8 mouse cellular contexts compared by ENCODE assay signal in genomic region chr19:7417911-7418849, GRCm38 (mm10). TPM values are rescaled to one million over a fixed set of nuclear protein-coding genes. Genes with fewer than 3 reads are reported as not detected.
DNase-seq lines count a peak whose midpoint lies in the region; ATAC-seq and TF ChIP-seq lines count a peak whose summit lies in the region.

No protein-coding gene starts in this region.

- H3K9ac ChIP-seq in forebrain, embryonic 14.5 days (ENCODE audit: low read length), result peak overlapping the region; percentile 99

- TF ChIP-seq CTCF in G1E (IDR thresholded peaks at IDR 0.05; ENCODE audit: low read depth, low read length), result peak; percentile 62; the same call in 1 of the 2 replicates

- intact Hi-C loops in heart, postnatal 14 days (cut with DNase I), result loop anchor here (2.0 to 5.0 kb wide), 5 partner anchors 36 to 181 kb away; partner anchors contain the start of gene Spindoc

- peak overlapping the region; percentile 93 for H3K4me2 ChIP-seq in forebrain, embryonic 14.5 days (ENCODE audit: low read length)

- peak; percentile 79 for DNase-seq in G1E (ENCODE audit: low spot score)
- DNase-seq in cerebellum, adult 11 months, result peak; percentile 75
- peak; percentile 92 for DNase-seq in forebrain, embryonic 14.5 days (ENCODE audit: low spot score)
- peak; percentile 95 for DNase-seq in heart, postnatal 14 days
- peak; percentile 55 for DNase-seq in layer of hippocampus, adult 9-11 months
- peak; percentile 90 for DNase-seq in lung, postnatal 10 days
- DNase-seq in ovary, postnatal 10 days (ENCODE audit: low spot score), result peak; percentile 56
- peak; percentile 87 for DNase-seq in thymus, postnatal 0 days (ENCODE audit: low spot score)

- H3K4me1 ChIP-seq in G1E (ENCODE audit: insufficient read depth, low read depth, low read length), result peaks cover 36% of the 10 kb centered on the region
- H3K4me1 ChIP-seq in forebrain, embryonic 14.5 days (ENCODE audit: control insufficient read depth, insufficient read depth, low read length), result peaks cover 49% of the 10 kb centered on the region

- H3K27ac ChIP-seq in forebrain, embryonic 14.5 days (ENCODE audit: low read depth, low read length), result peak overlapping the region; percentile 99

- peaks cover 40% of the 10 kb centered on the region for H3K27me3 ChIP-seq in G1E (ENCODE audit: insufficient read depth, low read length)
- no peaks in the 10 kb centered on the region for H3K27me3 ChIP-seq in forebrain, embryonic 14.5 days (replicated peaks; ENCODE audit: control insufficient read depth, insufficient read depth, low read length)

- H3K9me3 ChIP-seq in G1E (replicated peaks), result peaks cover 10% of the 10 kb centered on the region
- H3K9me3 ChIP-seq in forebrain, embryonic 14.5 days (replicated peaks; ENCODE audit: control insufficient read depth, low read length), result no peaks in the 10 kb centered on the region

- under 1% methylated on average over 42 of the region's 59 CpGs for WGBS in forebrain, embryonic 14.5 days

- ATAC-seq in G1E (ENCODE audit: extremely low read depth, insufficient number of reproducible peaks, low FRiP score, poor library complexity, severe bottlenecking), result no peak
- ATAC-seq in forebrain, embryonic 14.5 days, result peak; percentile 71

- H3K36me3 ChIP-seq in G1E (replicated peaks), result peaks cover 40% of the 10 kb centered on the region
- H3K36me3 ChIP-seq in forebrain, embryonic 14.5 days (ENCODE audit: control insufficient read depth, insufficient read depth, low read length), result peaks cover 32% of the 10 kb centered on the region

- peak overlapping the region; percentile 77 for H3K4me3 ChIP-seq in G1E (ENCODE audit: low read depth, low read length)
- peak overlapping the region; percentile 83 for H3K4me3 ChIP-seq in forebrain, embryonic 14.5 days (ENCODE audit: low read depth, low read length)

RNA-seq across cellular contexts. Expression of gene 2700081O15Rik, which starts 0.8 kb away (rescaled TPM):
- total RNA-seq in G1E (2014; fragmentation: Nextera tagmentation), result 8.4 and 10.7 TPM in 2 replicates
- 7.0 and 7.4 TPM in 2 replicates for total RNA-seq in G1E (2017)
- 23.1 and 29.4 TPM in 2 replicates for polyA plus RNA-seq in G1E (2012)
- 22.1 and 24.7 TPM in 2 replicates for polyA plus RNA-seq in forebrain, embryonic 14.5 days (2014; fragmentation: Nextera tagmentation; extraction: Ambion mirVana)
- 10 to 100 TPM; 23.7 to 23.8 TPM for total RNA-seq in heart, postnatal 14 days (2021)
- 5.8 and 7.1 TPM in 2 replicates for polyA plus RNA-seq in thymus, postnatal 0 days (2015; fragmentation: Nextera tagmentation; extraction: Ambion mirVana)

RNA-seq across cellular contexts. Expression of gene Spindoc, which starts 35.4 kb away (rescaled TPM):
- total RNA-seq in G1E (2014; fragmentation: Nextera tagmentation) (13.3 and 18.1 TPM in 2 replicates), G1E (2017) (8.0 and 8.2 TPM in 2 replicates)
- polyA plus RNA-seq in G1E (2012), result 31.8 and 34.2 TPM in 2 replicates
- 33.6 and 36.2 TPM in 2 replicates for polyA plus RNA-seq in forebrain, embryonic 14.5 days (2014; fragmentation: Nextera tagmentation; extraction: Ambion mirVana)
- 10 to 100 TPM; 21.8 to 23.2 TPM for total RNA-seq in heart, postnatal 14 days (2021)
- polyA plus RNA-seq in thymus, postnatal 0 days (2015; fragmentation: Nextera tagmentation; extraction: Ambion mirVana), result 28.6 and 35.2 TPM in 2 replicates
